Mouse (Mus musculus) fibroblast of lung, adult 2 months (primary cell): ENCODE results near the gene Bclaf1.

Experiments used
- DNase-seq: peaks from one replicate; pipeline ENCODE4 v3.0.0-alpha.2; 2011; ENCODE audit warnings: low read depth

The Bclaf1 gene

GRCm38 (mm10) chr10:20311918-20312735 lies at the start of gene Bclaf1:
TSS of gene Bclaf1 (plus strand) at chr10:20312469.
- peak; percentile 97 for DNase-seq

GRCm38 (mm10) chr10:20262896-20263295 lies 49.4 kb upstream of the Bclaf1 start:
- DNase-seq, result no peak

- DNase-seq, result no peak
Observed at GRCm38 (mm10) chr10:20264479-20264878, 47.8 kb upstream of the Bclaf1 start.

GRCm38 (mm10) chr10:20267032-20267431 lies 45.2 kb upstream of the Bclaf1 start:
- no peak for DNase-seq

DNA sequence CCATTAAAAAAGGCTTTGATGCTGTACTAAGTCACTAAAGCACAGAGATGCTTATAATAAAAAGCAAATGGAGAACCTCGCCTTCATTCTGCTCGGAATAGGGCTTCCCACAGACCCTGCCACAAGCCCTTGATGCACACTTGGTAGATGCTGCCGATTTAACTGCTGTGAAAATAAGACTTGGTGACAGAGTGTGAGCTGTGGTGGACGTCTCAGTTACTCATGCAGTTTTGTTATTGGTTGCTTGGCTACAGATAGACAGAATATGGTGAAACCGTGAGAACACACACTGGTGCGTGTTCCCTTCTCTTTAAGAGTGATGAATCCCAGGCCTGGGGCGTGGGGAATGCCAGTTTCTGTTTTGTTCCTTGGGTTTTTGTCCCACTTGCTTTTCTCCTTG lies 43.3 kb upstream of the Bclaf1 start:
- no peak for DNase-seq

DNA sequence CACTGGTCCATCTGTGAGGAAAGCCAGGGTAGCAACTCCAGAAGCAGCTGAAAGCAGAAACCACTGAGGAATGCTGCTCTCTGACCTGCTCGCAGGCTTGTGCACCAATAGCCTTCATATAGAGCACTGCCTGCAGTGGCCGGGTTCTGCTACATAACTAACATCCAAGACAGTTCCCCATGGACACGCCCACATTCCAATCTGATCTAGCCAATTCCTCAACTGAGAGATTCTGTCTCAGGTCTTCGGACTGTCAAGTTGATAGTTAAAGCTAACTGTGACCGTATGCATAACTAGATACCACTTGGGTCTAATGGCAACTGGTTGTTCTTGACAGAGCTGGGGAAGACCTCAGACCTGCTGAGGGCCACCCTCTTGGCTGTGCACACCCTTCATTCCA lies 39.9 kb upstream of the Bclaf1 start:
- no peak for DNase-seq

- no peak for DNase-seq
Observed at GRCm38 (mm10) chr10:20273278-20273677, 39.0 kb upstream of the Bclaf1 start.

GRCm38 (mm10) chr10:20274022-20274421 lies 38.2 kb upstream of the Bclaf1 start:
- no peak for DNase-seq

- DNase-seq, result no peak
Observed at GRCm38 (mm10) chr10:20281456-20281855, 30.8 kb upstream of the Bclaf1 start.

DNA sequence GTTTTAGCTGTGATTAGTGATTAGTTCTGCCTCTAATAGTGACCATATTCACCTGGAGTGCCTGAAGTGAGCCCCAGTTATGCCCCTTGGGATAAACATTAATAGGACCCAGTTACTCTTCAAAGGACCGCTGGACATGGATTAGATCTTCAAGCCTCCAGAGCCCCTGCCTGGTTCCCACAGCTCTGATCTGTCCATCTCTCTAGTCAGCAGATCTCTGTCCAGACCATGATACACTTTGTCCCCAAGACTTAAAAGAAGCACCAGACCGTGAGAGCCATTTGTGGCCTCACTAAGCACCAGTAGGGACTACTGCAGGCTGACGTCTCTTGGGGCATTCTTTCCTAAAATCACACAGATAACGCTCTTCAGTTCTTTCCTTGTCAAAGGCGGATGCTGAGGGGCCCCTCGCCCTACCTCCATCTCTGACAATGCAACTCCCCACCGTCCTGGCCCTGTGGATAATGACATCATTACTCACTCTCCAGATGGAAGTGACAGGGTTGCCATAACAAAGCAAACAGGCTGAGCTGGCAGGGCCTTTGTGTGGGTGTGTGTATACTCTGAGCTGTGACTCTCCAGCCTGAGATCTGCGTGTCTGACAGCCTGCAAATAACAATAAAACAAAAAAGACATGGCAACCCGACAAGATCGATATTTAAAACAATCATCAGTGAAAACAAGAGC lies 26.8 kb upstream of the Bclaf1 start:
- no peak for DNase-seq

- DNase-seq, result no peak
Observed at GRCm38 (mm10) chr10:20285994-20286836, 26.1 kb upstream of the Bclaf1 start.

- no peak for DNase-seq
Observed at GRCm38 (mm10) chr10:20287369-20287768, 24.9 kb upstream of the Bclaf1 start.

GRCm38 (mm10) chr10:20290467-20290883 lies 21.8 kb upstream of the Bclaf1 start:
- DNase-seq, result no peak

- DNase-seq, result no peak
Observed at GRCm38 (mm10) chr10:20295961-20296360, 16.3 kb upstream of the Bclaf1 start.

- DNase-seq, result no peak
Observed at GRCm38 (mm10) chr10:20298152-20298920, 13.9 kb upstream of the Bclaf1 start.

- DNase-seq, result no peak
Observed at GRCm38 (mm10) chr10:20299114-20299513, 13.2 kb upstream of the Bclaf1 start.

DNA sequence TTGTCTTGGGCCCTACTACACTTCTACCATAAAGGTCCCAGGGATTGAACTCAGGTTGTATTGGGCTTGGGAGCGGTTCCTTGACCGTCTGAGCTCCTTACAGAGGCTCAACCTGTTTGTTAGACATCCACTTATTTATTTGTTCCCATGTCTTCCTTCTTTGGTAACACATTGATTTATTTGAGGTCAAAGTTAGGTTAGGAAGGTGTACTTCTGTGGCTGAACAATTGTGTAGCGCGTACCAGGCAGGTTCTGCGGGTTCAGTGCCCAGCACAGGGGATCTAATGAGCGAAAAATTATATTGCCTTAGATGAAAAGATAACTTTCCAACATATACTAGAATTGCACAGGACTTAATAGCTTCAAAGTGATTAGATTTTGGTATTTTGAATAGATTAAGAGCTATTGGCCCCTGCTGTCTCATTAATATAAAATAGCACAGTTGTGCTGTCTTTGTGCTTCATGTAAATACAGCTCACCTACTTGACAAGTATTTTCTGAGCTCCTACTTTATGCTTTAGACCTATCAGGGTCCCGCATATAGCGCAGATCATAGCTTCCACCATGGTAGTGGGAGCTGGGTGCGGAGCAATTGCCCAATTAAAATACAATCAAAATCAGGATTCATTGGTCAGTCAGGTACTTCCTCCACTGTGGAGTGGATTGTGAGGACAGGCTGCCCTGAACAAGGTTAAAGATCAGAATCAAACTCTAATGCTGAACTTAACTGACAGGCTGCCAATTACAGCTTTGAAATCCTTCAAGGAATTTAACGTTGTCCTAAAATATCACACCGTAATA lies 1.1 kb upstream of the Bclaf1 start:
- DNase-seq, result no peak

- DNase-seq, result peak; percentile 24
Observed at GRCm38 (mm10) chr10:20312736-20313301, 550 bp downstream of the Bclaf1 start.

DNA sequence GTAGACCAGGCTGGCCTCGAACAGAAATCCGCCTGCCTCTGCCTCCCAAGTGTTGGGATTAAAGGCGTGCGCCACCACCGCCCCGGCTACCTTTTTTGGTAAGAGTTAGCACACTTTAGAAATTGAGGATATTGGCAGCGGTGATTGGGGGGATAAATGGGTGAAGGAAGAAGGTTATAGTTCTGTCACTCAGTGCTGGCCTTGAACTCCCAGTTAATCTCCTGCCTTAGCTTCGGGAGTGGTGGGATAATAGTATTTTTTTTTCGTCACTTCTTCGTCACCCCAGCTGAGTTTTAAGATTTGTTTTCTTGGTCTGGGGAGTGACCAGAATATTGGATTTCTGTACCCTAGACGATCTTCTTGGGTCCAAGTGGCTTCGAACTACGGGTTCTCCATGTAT lies 1.2 kb downstream of the Bclaf1 start:
- DNase-seq, result no peak

DNA sequence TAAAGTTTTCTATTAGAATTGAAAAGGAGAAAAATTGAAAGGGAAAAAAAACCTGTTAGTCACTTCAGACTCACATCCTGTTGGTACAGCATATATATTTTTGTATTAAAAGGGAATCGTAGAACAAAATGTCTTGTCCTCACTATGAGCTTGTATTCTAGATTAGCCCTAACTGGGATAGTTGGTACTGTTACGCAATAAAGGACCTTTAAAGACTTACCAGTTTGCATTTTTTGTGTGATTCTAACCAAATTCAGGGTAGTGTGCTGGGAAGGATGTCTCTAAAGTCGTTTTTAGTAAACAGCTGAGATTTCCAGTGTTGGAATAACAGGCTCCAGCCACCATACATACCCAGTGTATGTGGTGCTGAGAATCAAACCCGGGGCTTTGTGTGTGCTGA lies 1.7 kb downstream of the Bclaf1 start:
- no peak for DNase-seq

DNA sequence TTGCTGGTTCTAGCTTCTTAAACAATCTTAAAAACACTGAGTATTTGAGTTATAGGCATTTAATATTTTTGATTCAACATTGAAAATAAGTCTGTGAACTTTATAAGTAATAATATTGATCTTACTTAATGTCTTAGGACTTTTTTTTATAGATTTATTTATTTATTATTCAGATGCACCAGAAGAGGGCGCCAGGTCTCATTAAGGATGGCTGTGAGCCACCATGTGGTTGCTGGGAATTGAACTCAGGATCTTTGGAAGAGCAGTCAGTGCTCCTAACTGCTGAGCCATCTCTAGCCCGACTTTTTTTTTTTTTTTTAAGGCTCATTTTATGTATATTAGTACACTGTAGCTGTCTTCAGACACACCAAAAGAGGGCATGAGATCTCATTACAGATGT lies 2.5 kb downstream of the Bclaf1 start:
- DNase-seq, result no peak
